Mouse (Mus musculus): Measurements from ENCODE around the gene Zfp94.
A peak's percentile ranks its signal among the peaks of the same experiment; 100 is the strongest.

The Zfp94 gene

GRCm38 (mm10) chr7:24333304-24333986 is 17.0 kb upstream of the Zfp94 start, which contains the start of gene Tescl:
TSS of gene Tescl (minus strand) at chr7:24333936.
- no peak for DNase-seq (ENCODE audit: low read depth, low spot score)
- Histone ChIP-seq H3K27me3 (ENCODE audit: control insufficient read depth, insufficient read depth, low read length, poor library complexity, severe bottlenecking) (no peaks in the 10 kb centered on the region; the same call in 1 of the 2 replicates), H3K36me3 (ENCODE audit: control insufficient read depth, insufficient read depth, low read length, poor library complexity, severe bottlenecking) (no peaks in the 10 kb centered on the region)

GRCm38 (mm10) chr7:24327281-24327975 is 11.0 kb upstream of the Zfp94 start:
- Histone ChIP-seq H3K27me3 (ENCODE audit: control insufficient read depth, insufficient read depth, low read length, poor library complexity, severe bottlenecking) (peaks cover 1% of the 10 kb centered on the region; the same call in 1 of the 2 replicates), H3K36me3 (ENCODE audit: control insufficient read depth, insufficient read depth, low read length, poor library complexity, severe bottlenecking) (no peaks in the 10 kb centered on the region)
- no peak for DNase-seq (ENCODE audit: low read depth, low spot score)

GRCm38 (mm10) chr7:24326273-24327135 is 10.0 kb upstream of the Zfp94 start:
- DNase-seq (ENCODE audit: low read depth, low spot score), result no peak
- Histone ChIP-seq H3K27me3 (ENCODE audit: control insufficient read depth, insufficient read depth, low read length, poor library complexity, severe bottlenecking) (peaks cover 1% of the 10 kb centered on the region; the same call in 1 of the 2 replicates), H3K36me3 (ENCODE audit: control insufficient read depth, insufficient read depth, low read length, poor library complexity, severe bottlenecking) (no peaks in the 10 kb centered on the region)

- H3K27me3 ChIP-seq (ENCODE audit: control insufficient read depth, insufficient read depth, low read length, poor library complexity, severe bottlenecking), result peaks cover 1% of the 10 kb centered on the region; the same call in 1 of the 2 replicates
- no peak for DNase-seq (ENCODE audit: low read depth, low spot score)
- H3K36me3 ChIP-seq (ENCODE audit: control insufficient read depth, insufficient read depth, low read length, poor library complexity, severe bottlenecking), result no peaks in the 10 kb centered on the region
These were observed 9.2 kb upstream of the Zfp94 start for GRCm38 (mm10) chr7:24325675-24326128.

GRCm38 (mm10) chr7:24325197-24325596 is 8.7 kb upstream of the Zfp94 start:
- Histone ChIP-seq H3K27me3 (ENCODE audit: control insufficient read depth, insufficient read depth, low read length, poor library complexity, severe bottlenecking) (peaks cover 1% of the 10 kb centered on the region; the same call in 1 of the 2 replicates), H3K36me3 (ENCODE audit: control insufficient read depth, insufficient read depth, low read length, poor library complexity, severe bottlenecking) (no peaks in the 10 kb centered on the region)
- no peak for DNase-seq (ENCODE audit: low read depth, low spot score)

GRCm38 (mm10) chr7:24322593-24322992 is 6.1 kb upstream of the Zfp94 start:
- Histone ChIP-seq H3K27me3 (ENCODE audit: control insufficient read depth, insufficient read depth, low read length, poor library complexity, severe bottlenecking) (peaks cover 1% of the 10 kb centered on the region; the same call in 1 of the 2 replicates), H3K36me3 (ENCODE audit: control insufficient read depth, insufficient read depth, low read length, poor library complexity, severe bottlenecking) (no peaks in the 10 kb centered on the region)
- no peak for DNase-seq (ENCODE audit: low read depth, low spot score)

- Histone ChIP-seq H3K27me3 (ENCODE audit: control insufficient read depth, insufficient read depth, low read length, poor library complexity, severe bottlenecking) (no peaks in the 10 kb centered on the region), H3K36me3 (ENCODE audit: control insufficient read depth, insufficient read depth, low read length, poor library complexity, severe bottlenecking) (no peaks in the 10 kb centered on the region)
- peak; percentile 23 for DNase-seq (ENCODE audit: low read depth, low spot score)
These were observed 2.5 kb upstream of the Zfp94 start for GRCm38 (mm10) chr7:24318942-24319341.

GRCm38 (mm10) chr7:24315726-24316566 is 520 bp downstream of the Zfp94 start:
- DNase-seq (ENCODE audit: low read depth, low spot score), result no peak
- H3K27me3 ChIP-seq (ENCODE audit: control insufficient read depth, insufficient read depth, low read length, poor library complexity, severe bottlenecking), result no peaks in the 10 kb centered on the region

GRCm38 (mm10) chr7:24300771-24301282 is 15.6 kb downstream of the Zfp94 start, which contains the start of gene Zfp61:
TSS of gene Zfp61 (minus strand) at chr7:24301232.
- H3K27me3 ChIP-seq (ENCODE audit: control insufficient read depth, insufficient read depth, low read length, poor library complexity, severe bottlenecking), result no peaks in the 10 kb centered on the region
- peak; percentile 44 for DNase-seq (ENCODE audit: low read depth, low spot score)

More at GRCm38 (mm10) chr7:24315726-24316566, 520 bp downstream of the Zfp94 start:
- H3K36me3 ChIP-seq (ENCODE audit: control insufficient read depth, insufficient read depth, low read length, poor library complexity, severe bottlenecking), result peaks cover 5% of the 10 kb centered on the region

GRCm38 (mm10) chr7:24299823-24300481 is 16.5 kb downstream of the Zfp94 start:
- H3K27me3 ChIP-seq (ENCODE audit: control insufficient read depth, insufficient read depth, low read length, poor library complexity, severe bottlenecking), result no peaks in the 10 kb centered on the region
- peaks cover 2% of the 10 kb centered on the region for H3K36me3 ChIP-seq (ENCODE audit: control insufficient read depth, insufficient read depth, low read length, poor library complexity, severe bottlenecking)
- DNase-seq (ENCODE audit: low read depth, low spot score), result no peak

More at GRCm38 (mm10) chr7:24300771-24301282, 15.6 kb downstream of the Zfp94 start, which contains the start of gene Zfp61:
- H3K36me3 ChIP-seq (ENCODE audit: control insufficient read depth, insufficient read depth, low read length, poor library complexity, severe bottlenecking), result peaks cover 2% of the 10 kb centered on the region

- H3K36me3 ChIP-seq (ENCODE audit: control insufficient read depth, insufficient read depth, low read length, poor library complexity, severe bottlenecking), result peaks cover 2% of the 10 kb centered on the region
- no peaks in the 10 kb centered on the region for H3K27me3 ChIP-seq (ENCODE audit: control insufficient read depth, insufficient read depth, low read length, poor library complexity, severe bottlenecking)
- DNase-seq (ENCODE audit: low read depth, low spot score), result peak; percentile 76
These were observed 17.3 kb downstream of the Zfp94 start for GRCm38 (mm10) chr7:24298973-24299708.

GRCm38 (mm10) chr7:24298635-24298972 is 17.9 kb downstream of the Zfp94 start:
- peaks cover 2% of the 10 kb centered on the region for H3K36me3 ChIP-seq (ENCODE audit: control insufficient read depth, insufficient read depth, low read length, poor library complexity, severe bottlenecking)
- DNase-seq (ENCODE audit: low read depth, low spot score), result no peak
- no peaks in the 10 kb centered on the region for H3K27me3 ChIP-seq (ENCODE audit: control insufficient read depth, insufficient read depth, low read length, poor library complexity, severe bottlenecking)

All from splenic B cell, adult 2 months (primary cell).